Mouse (Mus musculus) lung, adult 18-20 months (tissue): ENCODE results near the gene Tcf12.
A peak's percentile ranks its signal among the peaks of the same experiment; 100 is the strongest.

ENCODE experiments used
- DNase-seq, 2 experiments: peaks; one replicate each; pipeline ENCODE4 v3.0.0; 2022; ENCODE audit warnings: mixed read lengths in 2 of 2

Tcf12 gene

DNA sequence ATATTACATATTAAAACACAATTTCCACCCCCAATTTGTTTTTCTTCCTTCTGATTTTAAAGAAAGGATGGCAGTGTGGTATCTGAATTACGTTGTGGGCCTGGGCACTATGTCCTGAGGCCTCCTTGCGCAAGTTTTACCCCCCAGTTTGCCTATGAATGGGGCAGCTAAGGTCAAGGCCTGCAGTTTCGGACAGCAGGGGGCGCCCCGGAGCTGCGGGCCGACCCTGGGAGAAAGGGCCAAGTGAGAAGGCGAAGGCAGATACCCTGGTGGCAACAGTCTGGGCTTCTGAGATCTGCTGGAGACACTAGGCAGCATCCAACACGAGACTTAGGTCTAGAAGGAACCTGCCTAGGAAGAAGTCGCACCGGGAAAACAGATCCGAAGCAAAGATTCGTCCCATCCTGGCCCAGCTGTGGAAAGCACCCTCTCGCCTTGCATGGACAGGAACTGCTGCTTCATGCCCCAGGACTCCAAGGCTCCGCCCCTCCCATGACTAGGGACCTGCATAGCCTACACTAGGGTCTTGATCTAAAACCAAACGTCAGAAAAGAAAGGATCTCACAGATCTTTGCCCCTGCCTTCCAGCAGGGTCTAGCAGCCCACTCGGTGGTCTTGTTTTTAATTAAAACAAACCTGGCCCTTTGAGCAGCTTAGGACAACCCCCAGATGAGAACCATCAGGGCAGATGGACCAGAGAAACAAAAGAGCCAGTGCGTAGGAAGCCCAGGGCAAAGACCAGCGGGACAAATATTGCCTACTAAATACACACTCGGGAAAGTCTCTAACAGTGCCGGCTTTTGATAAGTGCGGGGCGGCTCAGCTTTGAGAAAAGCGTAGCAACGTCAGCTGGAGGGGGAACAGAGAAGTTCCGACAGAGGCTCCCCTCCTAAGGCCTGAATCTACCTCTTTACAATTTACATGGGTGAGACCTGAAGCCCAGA is 279.6 kb downstream of the Tcf12 start:
- DNase-seq = peak; percentile 70 to 81

DNA sequence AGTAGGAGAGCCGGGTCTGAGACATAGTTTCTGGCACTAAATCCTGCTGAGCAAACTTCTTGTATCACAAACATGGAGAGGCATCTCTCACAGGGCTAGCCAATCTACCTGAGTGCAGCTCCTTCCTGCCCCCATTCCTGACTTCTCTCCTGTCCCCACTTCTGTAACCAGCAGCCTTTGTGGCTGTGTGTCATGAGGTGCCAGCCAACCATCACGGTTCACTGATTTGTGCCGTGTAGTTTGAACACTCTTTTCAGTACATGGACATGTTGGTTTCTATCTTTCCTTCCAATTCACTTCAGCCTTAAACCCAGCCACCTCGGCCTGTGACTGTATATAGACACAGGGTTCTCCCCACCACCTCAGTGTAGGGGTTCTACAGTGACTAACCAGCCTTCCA is 280.7 kb downstream of the Tcf12 start:
- no peak for DNase-seq

DNA sequence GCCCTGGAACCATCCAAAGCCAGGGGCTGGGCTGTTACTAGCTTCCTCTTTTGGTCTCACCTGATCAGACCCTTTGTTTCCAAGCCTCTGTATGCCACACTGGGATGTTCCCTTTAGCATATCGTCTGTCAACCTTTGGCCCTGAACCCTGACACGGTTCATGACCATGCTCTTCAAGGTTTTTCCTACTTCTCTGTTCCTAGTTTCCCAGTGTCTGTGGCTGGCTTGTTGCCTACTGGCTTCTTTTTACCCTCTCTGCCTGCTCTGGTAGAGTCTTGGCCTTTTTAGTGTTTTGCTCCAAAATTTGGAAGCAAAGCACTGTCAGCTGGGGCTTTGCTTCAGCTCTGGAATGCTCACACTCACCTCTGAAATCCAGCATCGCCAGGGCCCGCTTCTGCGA is 281.3 kb downstream of the Tcf12 start:
- DNase-seq = no peak

DNA sequence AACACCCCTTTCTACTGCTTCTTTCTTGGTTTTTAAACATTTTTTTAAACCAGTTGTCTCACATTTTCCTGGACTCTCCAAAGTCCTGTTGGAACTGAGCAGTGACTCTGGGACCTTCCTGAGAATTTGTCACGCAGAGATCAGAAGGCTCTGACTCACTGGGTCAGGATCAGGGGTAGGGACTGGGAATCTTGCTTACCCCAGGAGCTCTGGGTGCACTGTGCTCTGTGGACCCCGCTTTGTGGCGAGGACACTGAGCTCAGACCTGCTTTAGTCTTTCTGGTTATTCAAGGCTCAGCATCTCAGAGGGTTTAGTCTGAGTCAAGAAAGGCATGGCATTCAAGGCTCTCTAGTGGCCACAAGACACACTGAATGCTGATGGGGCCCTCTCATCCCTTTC is 281.9 kb downstream of the Tcf12 start:
- no peak for DNase-seq

DNA sequence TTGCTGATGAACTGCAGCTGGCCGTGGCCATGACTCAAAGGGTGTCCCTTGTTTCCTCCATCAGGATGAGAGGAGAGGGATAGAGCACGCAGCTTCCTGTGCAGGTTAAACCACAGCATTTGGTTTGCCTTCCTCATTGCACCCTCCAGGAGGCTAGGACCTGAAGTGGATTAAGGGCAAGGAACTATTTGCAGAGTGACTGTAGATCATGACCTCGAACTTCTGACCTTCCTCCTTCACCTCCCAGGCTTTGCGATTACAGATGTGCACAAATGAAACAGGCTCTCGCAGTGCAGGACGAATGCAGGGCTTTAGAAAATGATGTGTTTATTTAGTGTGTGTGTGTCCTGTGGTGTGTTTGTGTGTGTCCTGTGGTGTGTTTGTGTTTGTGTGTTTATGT is 282.5 kb downstream of the Tcf12 start:
- DNase-seq = no peak

DNA sequence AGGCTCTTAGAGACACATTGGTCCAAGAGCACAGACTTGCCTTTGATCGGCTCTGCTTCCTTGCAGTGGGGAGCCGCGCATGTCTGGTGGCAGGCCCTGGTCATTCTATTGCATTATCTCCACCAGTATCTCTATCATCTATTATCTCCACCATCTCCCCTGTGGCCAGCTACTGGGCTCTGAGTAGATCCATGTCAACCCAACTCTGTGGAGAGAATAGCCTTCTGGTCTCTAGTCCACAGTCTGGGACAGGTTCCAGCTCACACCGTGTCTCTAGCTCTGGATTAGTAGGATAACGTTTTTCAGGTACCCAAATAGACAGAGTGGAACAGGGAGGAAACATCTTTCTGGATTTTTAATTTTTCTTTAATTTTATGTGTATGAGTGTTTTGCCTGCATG is 284.3 kb downstream of the Tcf12 start:
- no peak for DNase-seq

DNA sequence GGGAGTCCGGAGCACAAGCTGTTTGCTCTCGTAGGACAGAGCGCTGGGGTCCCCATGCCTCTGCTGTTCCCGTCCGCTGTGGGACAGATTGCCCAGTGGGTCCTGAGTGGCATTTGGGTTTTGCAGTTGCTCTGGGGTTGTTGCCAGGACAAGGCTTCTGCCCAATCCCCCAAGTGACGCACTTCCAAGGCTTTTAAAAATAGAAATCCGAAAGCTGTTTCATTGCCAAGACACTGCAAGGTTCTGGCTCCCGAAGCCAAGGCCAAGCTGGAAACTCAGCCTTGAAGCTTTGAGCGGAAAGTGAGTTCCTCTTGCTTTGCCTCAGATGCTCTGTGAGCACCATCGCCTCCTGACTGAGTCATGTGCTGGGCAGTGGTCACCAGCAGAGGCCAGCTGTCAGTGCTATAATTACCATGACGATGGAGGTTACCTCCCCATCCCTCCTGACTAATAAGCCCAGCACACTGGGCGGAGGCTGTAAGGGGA is 285.6 kb downstream of the Tcf12 start:
- peak; percentile 43 to 47 for DNase-seq

DNA sequence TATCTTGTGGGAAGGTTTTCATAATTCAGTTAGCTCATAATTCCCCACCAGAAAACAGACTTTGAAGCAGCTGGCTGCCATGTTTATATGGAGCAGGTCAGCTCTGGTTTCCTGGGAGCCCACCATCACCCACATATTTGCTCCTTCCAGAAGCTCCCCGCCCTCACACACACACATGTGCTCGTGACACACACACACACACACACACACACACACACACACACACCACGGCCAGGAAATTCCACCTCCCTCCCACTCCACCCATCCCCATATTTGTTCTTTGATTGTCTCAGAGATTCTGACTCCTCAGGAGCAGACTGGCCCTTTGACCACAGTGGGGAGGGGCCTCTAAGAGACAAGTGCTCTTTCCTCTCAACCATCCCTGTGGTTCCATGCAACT is 289.7 kb downstream of the Tcf12 start:
- no peak for DNase-seq

DNA sequence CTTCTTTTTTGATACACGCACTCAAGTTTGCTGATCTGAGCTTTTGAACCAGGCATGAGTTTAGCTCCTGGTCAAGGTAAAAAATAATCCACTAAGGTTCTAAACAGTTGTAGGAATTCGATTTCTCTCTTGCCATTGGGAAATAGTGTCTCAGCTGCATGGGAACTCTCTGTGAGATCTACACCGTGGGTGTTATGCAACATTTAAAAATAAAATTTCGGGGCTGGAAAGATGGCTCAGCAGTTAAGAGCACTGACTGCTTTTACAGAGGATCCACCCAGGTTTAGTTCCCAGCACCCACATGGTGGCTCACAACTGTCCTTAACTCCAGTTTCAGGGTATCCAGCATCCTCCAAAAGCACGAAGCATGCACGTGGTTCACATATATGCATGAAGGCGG is 293.2 kb downstream of the Tcf12 start:
- DNase-seq = no peak

DNA sequence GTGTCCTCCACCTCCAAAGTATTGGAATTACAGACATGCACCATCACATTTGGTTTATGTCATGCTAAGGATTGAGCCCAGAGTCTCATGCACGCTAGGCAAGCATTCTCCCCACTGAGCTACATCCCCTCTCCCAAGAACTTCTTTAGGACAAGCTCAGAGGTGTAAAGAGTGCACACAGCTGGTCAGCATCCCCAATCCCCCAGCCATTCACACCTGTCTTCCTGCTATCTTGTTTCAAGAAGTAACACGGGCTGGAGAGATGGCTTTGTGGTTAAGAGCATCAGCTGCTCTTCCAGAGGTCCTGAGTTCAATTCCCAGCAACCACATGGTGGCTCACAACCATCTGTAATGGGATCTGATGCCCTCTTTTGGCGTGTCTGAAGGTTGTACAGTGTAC is 295.6 kb downstream of the Tcf12 start:
- no peak for DNase-seq

DNA sequence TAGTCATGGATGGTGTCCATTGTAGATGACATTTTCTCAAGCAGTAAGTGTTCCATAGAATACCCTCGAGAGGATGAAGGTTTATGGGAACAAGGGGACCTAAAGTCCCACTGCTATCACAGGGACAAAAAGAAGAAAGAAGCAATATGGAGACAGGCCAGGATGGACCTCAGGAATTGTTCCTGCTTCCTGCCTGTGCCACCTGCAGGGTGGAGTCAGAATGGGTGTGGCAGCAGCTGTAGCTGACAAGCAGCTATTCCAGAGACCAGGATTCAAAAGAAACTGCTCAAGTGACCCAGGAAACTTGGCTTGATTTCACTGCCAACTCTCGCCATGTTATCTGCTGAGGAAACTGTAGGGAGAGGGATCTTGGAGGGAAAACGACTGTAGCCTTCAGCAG is 298.1 kb downstream of the Tcf12 start:
- no peak for DNase-seq

DNA sequence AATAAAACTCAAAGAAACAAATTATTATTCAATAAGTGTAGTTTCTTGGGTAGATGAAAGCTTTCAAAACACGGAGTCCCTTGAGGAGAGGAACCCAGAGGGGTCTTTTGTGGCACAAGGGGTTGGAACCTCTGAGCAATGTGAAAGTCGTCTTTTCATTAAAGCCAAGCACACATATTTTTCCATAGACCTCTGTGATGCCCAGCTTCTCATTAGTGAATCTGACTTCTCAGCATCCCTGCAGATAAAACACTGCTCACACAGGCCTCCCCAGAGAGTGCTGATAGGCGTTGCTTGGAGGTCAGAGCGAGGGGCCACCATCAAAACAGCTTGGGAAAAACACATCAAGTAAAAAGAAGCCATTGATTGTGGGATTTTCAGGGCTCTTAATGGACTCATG is 298.8 kb downstream of the Tcf12 start:
- DNase-seq = no peak

DNA sequence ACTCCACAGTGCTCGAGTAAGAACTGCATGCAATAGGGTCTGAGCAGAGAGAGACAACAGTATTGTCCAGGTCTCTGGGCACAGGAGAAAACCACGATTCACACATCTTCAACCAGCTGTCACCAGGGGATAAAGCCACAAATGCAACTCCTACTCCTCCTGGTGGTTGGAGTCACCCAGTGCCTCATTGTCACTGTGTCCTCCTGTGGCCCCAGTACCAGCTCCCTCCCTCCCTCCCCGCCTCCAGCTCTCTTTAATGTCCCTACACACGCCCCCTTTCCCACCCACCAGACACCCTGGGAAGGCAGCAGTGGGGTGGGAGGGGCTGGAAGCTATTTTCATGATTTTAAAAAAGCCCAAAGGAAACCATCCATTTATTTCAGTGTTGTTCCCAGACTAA is 299.3 kb downstream of the Tcf12 start:
- DNase-seq = no peak

DNA sequence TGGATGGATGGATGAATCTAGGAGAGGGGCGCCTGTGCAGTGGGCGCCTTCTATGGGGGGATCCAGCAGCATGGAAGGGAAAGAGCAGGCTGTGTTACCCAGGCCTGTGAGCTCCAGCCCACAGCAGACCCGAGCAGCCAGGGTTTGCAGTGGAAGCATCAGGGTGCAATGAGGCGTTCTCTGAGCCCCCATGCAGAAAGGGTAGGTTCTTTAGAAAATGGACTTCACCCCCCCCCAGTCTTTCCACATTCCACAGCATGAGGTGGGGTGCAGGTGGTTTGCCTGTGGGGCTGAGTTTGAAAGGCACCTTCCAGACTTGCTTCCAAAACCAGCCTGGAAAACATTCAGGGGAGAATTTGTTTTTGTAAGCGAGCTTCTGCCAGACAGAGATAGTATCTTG is 300.3 kb downstream of the Tcf12 start:
- DNase-seq = no peak

DNA sequence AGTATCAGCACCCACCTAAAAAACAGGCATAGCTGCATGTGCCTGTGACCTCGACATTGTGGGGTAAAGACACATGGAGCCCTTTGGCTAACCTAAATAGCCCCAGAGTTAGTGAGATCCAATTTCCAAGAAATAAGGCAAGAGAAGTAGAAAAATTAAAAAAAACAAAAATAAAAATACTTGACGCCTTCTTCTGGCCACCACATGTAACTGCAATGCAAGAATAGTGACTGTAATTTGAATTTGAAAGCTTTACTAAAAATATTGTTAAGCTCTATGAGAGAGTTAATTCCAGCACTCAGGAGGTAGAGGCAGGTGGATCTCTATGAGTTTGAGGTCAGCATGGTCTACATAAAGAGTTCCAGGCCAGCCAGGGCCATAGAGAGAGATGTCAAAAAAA is 300.9 kb downstream of the Tcf12 start:
- no peak for DNase-seq

DNA sequence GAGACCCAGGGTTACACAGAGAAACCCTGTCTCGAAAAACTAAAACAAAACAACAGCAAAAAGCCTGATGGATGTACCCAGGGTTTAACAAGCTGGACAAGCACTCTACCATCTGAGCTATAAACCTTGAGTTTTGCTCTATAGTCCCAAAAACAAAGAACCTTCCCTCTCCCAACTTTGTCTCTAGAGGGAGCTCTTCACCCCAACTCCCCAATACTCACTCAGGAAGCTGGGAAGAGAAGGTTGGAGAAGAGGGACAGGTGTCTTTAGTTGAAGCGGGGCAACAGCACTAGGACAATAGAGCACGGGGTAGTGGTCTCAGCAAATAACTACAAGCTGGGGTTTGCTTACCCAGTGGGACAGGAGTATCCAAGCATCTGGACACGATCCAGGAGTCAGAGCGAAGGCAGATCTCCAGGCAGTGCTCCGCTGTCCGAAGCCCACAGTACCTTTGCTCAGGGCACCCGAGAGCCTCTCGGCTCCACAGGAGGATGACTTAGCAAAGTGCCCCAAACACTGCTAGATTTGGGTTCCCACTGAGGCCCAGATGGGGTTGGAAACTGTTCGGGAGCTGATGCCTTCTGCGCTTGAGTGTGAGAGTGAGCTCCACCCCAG is 302.9 kb downstream of the Tcf12 start:
- no peak for DNase-seq

DNA sequence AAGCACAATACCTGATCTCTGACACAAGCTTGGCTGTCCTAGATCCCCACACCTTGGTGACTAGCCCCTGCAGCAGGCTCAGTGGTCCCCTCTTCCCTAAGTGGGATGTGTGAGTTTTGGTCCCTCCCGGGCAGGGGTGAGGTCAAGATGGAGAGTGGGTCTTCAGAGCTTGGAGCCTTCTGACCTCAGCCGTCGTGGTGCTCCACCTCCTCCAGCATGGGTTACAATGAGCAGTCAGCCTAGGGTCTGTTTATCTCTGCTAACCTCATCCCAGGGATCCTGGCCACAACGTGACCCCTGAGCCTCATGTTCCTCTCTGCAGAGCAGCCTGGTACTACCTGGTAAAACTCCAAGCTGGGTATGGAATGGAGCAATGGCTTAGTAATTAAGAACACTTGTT is 303.9 kb downstream of the Tcf12 start:
- DNase-seq = no peak

DNA sequence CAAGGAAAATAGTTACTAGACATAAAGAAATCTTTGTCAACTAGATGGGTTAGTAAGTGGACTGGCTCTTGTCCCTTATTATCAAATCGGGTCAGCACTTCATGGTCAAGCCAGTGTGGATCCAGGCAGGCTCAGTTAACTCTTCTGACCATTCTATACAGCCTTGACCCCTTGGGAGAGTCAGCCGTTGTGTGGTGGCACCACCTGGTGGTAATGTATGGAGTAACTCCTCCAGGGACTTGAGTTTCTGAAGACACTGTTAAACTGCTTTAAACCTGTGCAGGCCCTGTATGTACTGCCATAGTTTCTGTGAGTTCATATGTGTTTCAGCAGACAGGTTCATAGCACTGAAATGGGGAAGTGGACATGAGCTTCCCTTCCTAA is 305.3 kb downstream of the Tcf12 start:
- DNase-seq = peak; percentile 69 to 79

DNA sequence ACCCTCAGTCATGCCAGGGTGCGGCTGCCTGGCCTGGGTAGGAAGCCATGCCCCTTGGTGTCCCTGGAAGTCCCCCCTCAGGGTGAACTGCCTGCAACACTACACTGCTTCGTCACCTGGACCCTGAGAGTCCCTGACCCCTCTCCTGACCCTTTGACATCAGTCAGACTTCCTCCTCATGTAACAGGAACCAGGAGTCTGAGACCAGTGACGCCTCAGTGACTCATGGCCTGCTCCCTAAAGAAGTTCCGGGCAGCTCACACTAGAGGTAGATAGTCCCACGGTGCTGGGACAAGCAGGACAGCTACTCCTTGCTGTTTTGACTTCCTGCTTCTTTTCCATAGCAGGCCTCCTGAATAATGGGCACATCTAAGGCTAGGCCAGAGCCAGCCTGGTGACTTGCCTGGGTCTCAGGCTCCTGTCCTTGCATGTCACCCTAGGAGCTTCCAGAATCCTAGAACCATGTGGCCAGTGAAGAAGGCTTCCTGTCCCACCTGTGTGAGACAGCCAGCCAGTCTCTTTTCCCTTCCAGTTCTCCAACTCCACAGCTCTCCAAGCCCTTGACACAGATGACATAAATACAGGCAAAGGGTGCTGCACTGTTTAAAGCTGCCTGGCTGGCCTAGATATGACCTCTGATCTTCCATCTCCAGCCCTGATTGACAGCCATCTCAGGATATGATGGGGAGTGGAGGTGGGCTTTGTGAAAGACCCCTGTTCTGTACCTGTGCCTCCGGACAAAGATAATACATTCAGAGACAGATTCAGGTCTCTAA is 305.8 kb downstream of the Tcf12 start:
- no peak for DNase-seq

DNA sequence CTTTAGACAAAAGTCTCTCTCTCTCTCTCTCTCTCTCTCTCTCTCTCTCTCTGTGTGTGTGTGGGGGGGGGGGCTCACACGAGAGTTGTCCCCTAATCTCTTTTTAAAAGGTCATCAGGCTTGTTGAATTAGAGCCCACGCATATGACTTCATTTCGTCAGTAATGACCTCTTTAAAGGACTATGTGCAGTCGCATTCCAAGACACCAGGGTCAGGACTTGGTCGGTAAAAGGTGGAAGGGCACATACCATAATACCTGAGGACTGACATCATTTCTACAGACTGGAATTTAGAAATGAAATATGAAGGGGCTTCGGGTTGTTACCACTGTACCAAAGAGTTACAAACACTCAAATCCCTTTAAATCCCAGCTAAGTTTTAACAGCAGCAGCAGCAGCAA is 307.6 kb downstream of the Tcf12 start:
- DNase-seq = no peak

DNA sequence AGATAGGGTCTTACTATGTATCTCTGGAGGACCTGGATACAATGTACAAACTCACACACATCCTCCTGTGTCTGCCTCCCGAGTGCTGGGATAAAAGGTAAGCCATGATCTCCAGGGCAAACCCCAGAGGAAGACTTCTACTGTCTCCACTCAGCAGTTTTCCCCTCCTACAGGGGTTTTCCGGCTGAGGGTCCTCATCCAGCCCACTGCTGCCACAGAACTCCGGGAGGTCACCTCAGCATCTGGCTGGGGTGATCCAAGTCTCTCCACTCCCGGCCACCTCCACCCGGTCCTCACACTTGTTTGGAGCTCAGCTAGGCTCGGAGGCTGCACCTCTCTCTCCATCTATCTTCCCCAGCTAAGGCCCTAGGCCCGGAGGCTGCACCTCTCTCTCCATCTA is 308.4 kb downstream of the Tcf12 start:
- DNase-seq = no peak

DNA sequence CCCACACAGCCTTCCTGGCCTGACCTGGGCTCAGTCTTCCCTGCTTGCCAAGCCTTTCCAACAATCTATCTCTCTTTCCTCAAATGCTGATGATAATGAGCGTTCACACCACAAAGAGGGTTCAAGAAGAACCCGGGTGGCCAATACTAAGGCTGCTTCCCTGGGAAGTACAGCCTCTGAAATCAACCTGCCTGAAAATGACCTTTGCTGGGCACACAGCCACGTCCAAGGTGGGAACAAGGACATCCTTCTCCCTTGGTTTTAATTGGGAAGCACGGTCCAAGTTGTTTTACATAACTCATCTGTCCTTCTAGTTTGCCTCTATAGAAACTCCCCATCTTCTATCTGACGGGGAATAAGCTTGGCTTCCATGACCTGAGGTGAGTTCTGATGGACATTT is 312.1 kb downstream of the Tcf12 start:
- no peak for DNase-seq

DNA sequence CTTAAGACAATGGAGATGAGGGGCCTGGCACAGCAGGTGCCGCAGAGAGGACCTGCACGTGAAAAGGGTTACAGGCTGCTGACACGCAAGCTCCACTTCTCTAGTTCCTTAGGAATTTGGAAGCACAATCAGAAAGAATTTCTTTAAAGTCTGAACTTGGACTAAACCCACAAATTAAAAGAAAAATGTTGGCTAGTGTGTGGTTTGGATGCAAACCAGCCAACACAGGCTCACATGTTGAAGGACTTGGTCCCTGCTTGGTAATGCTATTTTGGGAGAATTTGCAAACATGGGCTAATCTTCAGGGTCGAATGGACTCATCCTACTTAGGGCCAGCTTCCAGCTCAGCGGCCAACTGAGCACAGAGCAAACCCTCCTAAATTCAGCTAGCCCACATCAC is 313.5 kb downstream of the Tcf12 start:
- DNase-seq = no peak
